ENCODE assay signal across 10 mouse cellular contexts in the genomic region with DNA sequence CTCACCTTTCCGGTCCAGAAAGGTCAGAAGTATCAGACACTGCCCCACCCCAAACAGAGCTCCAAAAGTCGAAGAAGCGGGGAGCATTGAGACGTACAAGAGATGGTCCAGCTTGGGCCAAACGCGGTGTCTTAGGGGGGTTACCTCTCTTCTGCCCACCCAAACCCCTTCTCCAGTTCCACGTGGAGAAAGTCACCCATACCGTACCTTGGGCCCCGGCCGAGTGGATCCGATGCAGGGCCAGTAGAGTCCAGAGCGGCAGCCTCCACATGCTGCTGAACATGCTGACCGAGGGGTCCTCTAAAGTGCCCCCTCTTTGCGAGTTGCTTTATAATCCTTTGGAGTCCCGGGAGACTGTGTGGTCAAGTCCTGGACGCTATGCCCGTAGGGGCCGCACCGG. TPM values are rescaled to one million over a fixed set of nuclear protein-coding genes. Genes with fewer than 3 reads are reported as not detected.
DNase-seq lines count a peak whose midpoint lies in the region; ATAC-seq and TF ChIP-seq lines count a peak whose summit lies in the region.
"Had no signal": no experiment of that assay in that cellular context is flagged by ENCODE, and none has a peak within 500 bp of the region (broad histone marks: within the 10 kb centered on the region; RNA-seq: fewer than 3 reads in every experiment).

No protein-coding gene starts in this region.

- peaks cover 56% of the 10 kb centered on the region for H3K4me1 ChIP-seq in forebrain, embryonic 13.5 days
- peaks cover 68% of the 10 kb centered on the region for H3K4me1 ChIP-seq in limb, embryonic 10.5 days
- peaks cover 80% of the 10 kb centered on the region for H3K4me1 ChIP-seq in neural tube, embryonic 13.5 days (replicated peaks)

- peak overlapping the region; percentile 97 for H3K4me2 ChIP-seq in forebrain, embryonic 13.5 days
- peak overlapping the region; percentile 95 for H3K4me2 ChIP-seq in neural tube, embryonic 13.5 days

- no peaks in the 10 kb centered on the region for H3K9me3 ChIP-seq in forebrain, embryonic 13.5 days (replicated peaks)
- H3K9me3 ChIP-seq in limb, embryonic 10.5 days (replicated peaks): no peaks in the 10 kb centered on the region
- H3K9me3 ChIP-seq in neural tube, embryonic 13.5 days: no peaks in the 10 kb centered on the region

- no peak for TF ChIP-seq CTCF in left cerebral cortex, adult 2 months (IDR thresholded peaks at IDR 0.05)

- peak overlapping the region; percentile 70 for H3K4me3 ChIP-seq in left cerebral cortex, adult 2 months
- peak overlapping the region; percentile 61 for H3K4me3 ChIP-seq in forebrain, embryonic 13.5 days
- H3K4me3 ChIP-seq in limb, embryonic 10.5 days: peak overlapping the region; percentile 77
- H3K4me3 ChIP-seq in neural tube, embryonic 13.5 days: peak overlapping the region; percentile 67

- WGBS in forebrain, embryonic 13.5 days: 2% methylated on average over 19 of the region's 19 CpGs
- 4% methylated on average over 19 of the region's 19 CpGs for WGBS in limb, embryonic 10.5 days
- 2% methylated on average over 19 of the region's 19 CpGs for whole genome bisulfite sequencing in neural tube, embryonic 13.5 days

- no peak for DNase-seq in left cerebral cortex, adult 2 months (ENCODE audit: extremely low spot score in 1 of 2, low spot score in 2 of 2)
- DNase-seq in left cerebral cortex, adult 9 months (ENCODE audit: low spot score in 2 of 2): no peak
- DNase-seq in limb, embryonic 10.5 days (ENCODE audit: low spot score): peak; percentile 50
- DNase-seq in cerebellum, adult 11 months: no peak
- no peak for DNase-seq in ovary, adult 18-20 months (ENCODE audit: low spot score)
- DNase-seq in frontal cortex, postnatal 36 days (ENCODE audit: low spot score in 2 of 2): no peak
- DNase-seq: gastrocnemius, postnatal 36 days had no signal

- H3K27ac ChIP-seq in left cerebral cortex, adult 2 months: no peak overlapping the region
- H3K27ac ChIP-seq in forebrain, embryonic 13.5 days: no peak overlapping the region
- H3K27ac ChIP-seq in limb, embryonic 10.5 days: peak overlapping the region; percentile 88; the same call in 1 of the 2 replicates
- no peak overlapping the region for H3K27ac ChIP-seq in neural tube, embryonic 13.5 days (replicated peaks)

- H3K9ac ChIP-seq in forebrain, embryonic 13.5 days: peak overlapping the region; percentile 77
- H3K9ac ChIP-seq in neural tube, embryonic 13.5 days: peak overlapping the region; percentile 83

- H3K36me3 ChIP-seq in forebrain, embryonic 13.5 days (ENCODE audit: poor library complexity, severe bottlenecking): no peaks in the 10 kb centered on the region
- no peaks in the 10 kb centered on the region for H3K36me3 ChIP-seq in limb, embryonic 10.5 days
- H3K36me3 ChIP-seq in neural tube, embryonic 13.5 days: no peaks in the 10 kb centered on the region

- intact Hi-C loops in left cerebral cortex, adult 2 months (cut with DNase I): loop anchor here (5.0 kb wide), 3 partner anchors 87 to 137 kb away; no protein-coding TSS in a partner anchor

- peaks cover 70% of the 10 kb centered on the region for H3K27me3 ChIP-seq in forebrain, embryonic 13.5 days
- peaks cover 99% of the 10 kb centered on the region for H3K27me3 ChIP-seq in limb, embryonic 10.5 days (ENCODE audit: low read depth, poor library complexity, severe bottlenecking)
- H3K27me3 ChIP-seq in neural tube, embryonic 13.5 days: peaks cover 24% of the 10 kb centered on the region

- ATAC-seq in forebrain, embryonic 13.5 days: no peak
- no peak for ATAC-seq in neural tube, embryonic 13.5 days (ENCODE audit: low read depth)

RNA-seq across cellular contexts. Expression of gene Sdk2, which starts 1.2 kb away (rescaled TPM):
- 10 to 100 TPM; 27.6 to 30.6 TPM for total RNA-seq in left cerebral cortex, adult 2 months (2021)
- 1.6 and 1.8 TPM in 2 replicates for polyA plus RNA-seq in forebrain, embryonic 13.5 days (2015; fragmentation: Nextera tagmentation; extraction: Ambion mirVana)
- polyA plus RNA-seq in limb, embryonic 10.5 days (2016; fragmentation: Nextera tagmentation; extraction: Ambion mirVana): 0.66 and 1.1 TPM in 2 replicates
- 3.9 and 4.7 TPM in 2 replicates for polyA plus RNA-seq in neural tube, embryonic 13.5 days (2015; fragmentation: Nextera tagmentation; extraction: Ambion mirVana)
- polyA plus RNA-seq: Patski had no signal
